Mouse (Mus musculus) R1 (cell line): Measurements from ENCODE around the gene Ets1.

Experiments used
- DNase-seq: peaks from one replicate; pipeline ENCODE4 v3.0.0-alpha.2; 2018; ENCODE audit warnings: low read depth, low spot score

Gene Ets1

GRCm38 (mm10) chr9:32616516-32617429 is 19.2 kb upstream of the Ets1 start:
- no peak for DNase-seq

DNA sequence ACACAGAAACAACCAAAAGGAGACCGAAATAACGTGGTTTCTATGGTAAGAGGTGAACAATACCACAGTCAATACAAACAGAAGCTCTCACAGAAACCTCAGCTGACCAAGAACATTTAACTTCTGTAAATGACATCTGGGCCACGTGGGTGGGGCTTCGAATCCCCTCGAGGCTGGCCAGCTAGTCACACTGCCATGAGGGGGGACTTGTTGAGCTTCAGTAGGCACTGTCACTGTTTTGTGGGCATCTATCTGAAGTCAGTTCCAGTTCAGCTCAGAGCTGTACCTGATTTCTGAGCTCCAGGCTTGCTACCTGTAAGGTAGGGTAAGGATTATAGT is 18.6 kb upstream of the Ets1 start:
- no peak for DNase-seq

- no peak for DNase-seq
Measured at GRCm38 (mm10) chr9:32618544-32619120, 17.4 kb upstream of the Ets1 start.

GRCm38 (mm10) chr9:32619661-32620060 is 16.4 kb upstream of the Ets1 start:
- no peak for DNase-seq

DNA sequence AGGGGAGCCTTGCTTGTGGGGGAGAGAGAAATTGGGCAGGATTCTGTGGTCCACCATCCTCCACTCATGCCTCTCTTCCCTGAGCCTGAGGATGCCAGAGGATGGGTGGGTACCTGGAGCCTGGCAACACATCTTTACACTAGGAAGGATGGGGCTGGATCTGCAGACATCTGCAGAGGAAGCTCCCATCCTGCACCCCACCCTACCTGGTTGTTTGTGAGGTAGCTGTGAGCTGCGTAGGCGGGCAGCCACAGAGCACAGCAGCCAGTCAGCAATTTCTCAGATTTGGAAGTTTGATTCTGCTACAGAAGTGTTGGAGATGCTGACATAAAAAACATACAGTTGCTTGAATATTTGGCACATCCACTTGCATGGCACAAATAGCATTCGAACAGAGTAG is 15.6 kb upstream of the Ets1 start:
- DNase-seq = no peak

GRCm38 (mm10) chr9:32629385-32629981 is 6.5 kb upstream of the Ets1 start:
- no peak for DNase-seq

- no peak for DNase-seq
Measured at GRCm38 (mm10) chr9:32631341-32631740, 4.7 kb upstream of the Ets1 start.

GRCm38 (mm10) chr9:32632237-32632636 is 3.8 kb upstream of the Ets1 start:
- DNase-seq = no peak

DNA sequence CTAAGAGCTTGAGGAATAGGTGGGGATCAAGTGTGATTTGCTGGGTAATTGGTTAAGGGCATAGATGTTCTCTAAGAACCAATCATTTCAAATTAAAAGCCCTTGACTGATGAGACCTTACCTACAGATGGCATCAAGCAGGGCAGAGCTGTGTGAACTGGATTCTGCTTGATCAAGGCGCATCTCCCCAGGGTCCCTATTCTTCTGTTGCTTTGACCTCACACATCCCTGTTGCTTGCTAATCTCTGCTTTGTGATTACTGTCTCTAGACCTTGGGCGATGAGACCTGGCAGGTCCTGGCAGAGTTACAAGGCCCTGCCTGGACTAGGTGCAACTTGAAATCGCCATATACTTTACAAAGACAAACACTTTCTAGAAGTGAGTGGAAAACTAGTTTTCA is 9.0 kb downstream of the Ets1 start:
- DNase-seq = peak; percentile 19

GRCm38 (mm10) chr9:32645475-32645874 is 9.5 kb downstream of the Ets1 start:
- DNase-seq = peak; percentile 40

- no peak for DNase-seq
Measured at GRCm38 (mm10) chr9:32646539-32647258, 10.7 kb downstream of the Ets1 start.

- DNase-seq = no peak
Measured at GRCm38 (mm10) chr9:32647506-32648250, 11.7 kb downstream of the Ets1 start.

- no peak for DNase-seq
Measured at GRCm38 (mm10) chr9:32648286-32648685, 12.3 kb downstream of the Ets1 start.

DNA sequence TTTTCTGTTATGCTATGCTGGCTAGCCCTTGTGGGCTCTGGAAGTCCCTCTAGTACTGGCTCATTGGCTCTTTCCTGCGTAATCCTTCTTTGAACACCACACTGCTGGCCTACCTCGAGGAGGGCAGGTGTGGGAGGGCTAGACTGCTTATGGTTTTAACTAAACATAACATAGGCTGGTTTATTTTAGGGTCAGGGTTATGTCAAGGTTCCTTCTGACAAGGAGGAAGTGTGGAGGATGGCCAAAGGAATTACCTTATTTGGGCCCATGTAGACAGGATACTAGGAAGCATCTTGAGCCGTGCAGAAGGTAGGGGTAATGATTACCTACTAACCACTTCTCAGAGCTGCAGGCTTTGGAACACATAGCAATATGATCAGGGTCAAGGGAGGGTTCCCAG is 14.7 kb downstream of the Ets1 start:
- no peak for DNase-seq

GRCm38 (mm10) chr9:32652112-32652511 is 16.1 kb downstream of the Ets1 start:
- no peak for DNase-seq

GRCm38 (mm10) chr9:32654305-32654704 is 18.3 kb downstream of the Ets1 start:
- DNase-seq = no peak

DNA sequence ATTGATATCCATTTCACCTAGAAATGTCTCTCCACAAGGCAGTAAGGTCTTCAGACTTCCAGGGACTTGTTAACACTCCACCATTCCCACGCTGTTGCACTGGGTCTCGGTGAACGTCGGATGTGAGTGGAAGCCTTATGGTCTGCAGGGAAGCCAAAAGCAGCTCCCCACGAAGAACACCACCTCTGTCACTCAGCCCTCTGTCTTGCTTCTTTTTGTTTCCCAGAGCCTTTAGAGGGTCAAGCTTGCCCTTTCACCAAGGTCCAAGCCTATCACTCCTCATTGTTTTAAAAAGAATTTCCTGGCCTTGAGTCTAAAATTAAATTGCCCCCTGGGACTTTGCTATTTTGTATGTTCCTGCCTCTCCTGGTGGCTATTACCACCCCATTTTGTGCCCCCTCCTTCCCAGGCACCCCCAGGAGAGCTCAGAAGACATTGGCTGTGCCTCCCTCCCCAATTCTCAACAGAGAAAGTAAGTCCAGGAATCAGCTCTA is 20.4 kb downstream of the Ets1 start:
- no peak for DNase-seq

GRCm38 (mm10) chr9:32657124-32657523 is 21.1 kb downstream of the Ets1 start:
- no peak for DNase-seq

- no peak for DNase-seq
Measured at GRCm38 (mm10) chr9:32660406-32660960, 24.5 kb downstream of the Ets1 start.

DNA sequence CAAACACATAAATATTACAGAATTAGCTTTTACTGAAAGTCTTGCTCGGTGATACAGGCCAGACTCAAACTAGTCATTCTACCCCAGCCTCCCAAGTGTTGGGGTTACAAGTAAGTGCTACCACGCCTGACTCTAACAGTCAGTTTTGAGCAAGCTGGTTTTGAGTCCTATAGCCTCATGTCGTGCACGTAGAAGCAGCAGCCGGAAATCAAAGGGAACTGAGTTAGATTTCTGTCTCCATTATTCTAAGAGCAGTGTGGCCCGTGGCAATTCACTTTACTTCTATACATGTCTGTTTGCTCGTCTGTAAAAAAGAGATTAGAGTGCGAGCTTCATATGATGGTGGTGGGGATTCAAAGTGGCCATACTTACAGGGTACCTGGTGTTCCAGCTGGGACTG is 25.1 kb downstream of the Ets1 start:
- DNase-seq = no peak

GRCm38 (mm10) chr9:32661561-32661960 is 25.5 kb downstream of the Ets1 start:
- DNase-seq = no peak
